Mouse (Mus musculus): ENCODE measurements around the gene Wt1.

Wt1 gene

DNA sequence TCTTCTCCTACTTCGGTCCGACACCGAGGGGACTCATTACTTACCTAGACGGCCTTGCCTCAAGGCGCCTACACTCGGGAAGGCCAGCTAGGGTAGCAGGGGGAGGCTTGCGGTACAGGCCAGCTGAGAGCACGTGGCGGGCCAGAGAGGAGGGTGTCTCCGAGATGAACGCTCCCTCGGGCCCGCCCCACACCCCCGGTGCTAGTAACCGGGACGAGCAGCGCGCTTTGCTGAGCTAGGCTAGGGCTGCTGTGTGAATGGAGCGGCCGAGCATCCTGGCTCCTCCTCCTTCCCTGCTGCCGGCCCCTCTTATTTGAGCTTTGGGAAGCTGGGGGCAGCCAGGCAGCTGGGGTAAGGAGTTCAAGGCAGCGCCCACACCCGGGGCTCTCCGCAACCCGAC, at the start of gene Wt1:
Gene Wt1, plus strand, starts transcription at position 251 of the 400 bp plus-strand sequence.
- no peak for ATAC-seq (ENCODE audit: insufficient number of reproducible peaks, low FRiP score, low TSS enrichment)

DNA sequence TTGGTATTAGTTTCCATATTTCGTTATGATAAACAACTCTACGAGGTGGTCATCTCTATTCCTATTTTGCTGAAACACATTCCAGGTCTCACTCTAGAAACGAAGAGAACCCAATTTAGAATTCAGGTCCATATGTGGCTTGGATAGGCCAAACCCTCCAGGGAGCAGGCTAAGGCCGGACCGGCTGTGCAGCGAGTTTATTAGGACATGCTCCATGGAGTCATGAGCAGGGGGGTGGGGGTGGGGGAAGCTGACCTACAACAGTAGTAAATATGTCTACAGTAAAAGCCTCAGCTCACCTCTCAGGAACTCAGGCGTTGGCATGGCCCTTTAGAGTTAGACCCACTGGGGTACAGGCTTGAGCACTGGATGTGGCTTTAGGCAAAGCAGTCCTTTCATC, 49.2 kb upstream of the Wt1 start:
- ATAC-seq (ENCODE audit: insufficient number of reproducible peaks, low FRiP score, low TSS enrichment): no peak

GRCm38 (mm10) chr2:105082256-105082790, 44.0 kb upstream of the Wt1 start:
- ATAC-seq (ENCODE audit: insufficient number of reproducible peaks, low FRiP score, low TSS enrichment): no peak

DNA sequence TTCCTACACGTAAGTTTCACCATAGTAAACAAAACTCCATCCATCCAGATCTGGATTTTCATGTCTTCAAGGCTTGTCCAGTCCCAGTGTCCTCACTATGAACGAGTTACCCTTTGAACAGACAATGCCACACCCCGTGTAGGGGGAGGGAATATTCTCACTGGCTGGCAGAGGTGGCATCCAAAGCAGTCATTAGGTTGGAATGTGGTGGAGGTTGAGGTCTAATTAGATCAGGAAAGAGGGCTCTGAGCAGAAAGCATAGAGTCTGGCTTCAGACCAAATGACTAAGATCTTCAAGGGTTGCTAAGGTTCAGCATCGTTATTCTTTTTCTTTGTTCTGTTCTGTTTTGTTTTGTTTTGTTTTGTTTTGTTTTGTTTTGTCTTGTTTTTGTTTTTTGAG, 42.3 kb upstream of the Wt1 start:
- no peak for ATAC-seq (ENCODE audit: insufficient number of reproducible peaks, low FRiP score, low TSS enrichment)

- ATAC-seq (ENCODE audit: insufficient number of reproducible peaks, low FRiP score, low TSS enrichment): no peak
Measured at GRCm38 (mm10) chr2:105086081-105086480, 40.2 kb upstream of the Wt1 start.

GRCm38 (mm10) chr2:105088005-105088404, 38.3 kb upstream of the Wt1 start:
- no peak for ATAC-seq (ENCODE audit: insufficient number of reproducible peaks, low FRiP score, low TSS enrichment)

GRCm38 (mm10) chr2:105089083-105089482, 37.2 kb upstream of the Wt1 start:
- ATAC-seq (ENCODE audit: insufficient number of reproducible peaks, low FRiP score, low TSS enrichment): no peak

DNA sequence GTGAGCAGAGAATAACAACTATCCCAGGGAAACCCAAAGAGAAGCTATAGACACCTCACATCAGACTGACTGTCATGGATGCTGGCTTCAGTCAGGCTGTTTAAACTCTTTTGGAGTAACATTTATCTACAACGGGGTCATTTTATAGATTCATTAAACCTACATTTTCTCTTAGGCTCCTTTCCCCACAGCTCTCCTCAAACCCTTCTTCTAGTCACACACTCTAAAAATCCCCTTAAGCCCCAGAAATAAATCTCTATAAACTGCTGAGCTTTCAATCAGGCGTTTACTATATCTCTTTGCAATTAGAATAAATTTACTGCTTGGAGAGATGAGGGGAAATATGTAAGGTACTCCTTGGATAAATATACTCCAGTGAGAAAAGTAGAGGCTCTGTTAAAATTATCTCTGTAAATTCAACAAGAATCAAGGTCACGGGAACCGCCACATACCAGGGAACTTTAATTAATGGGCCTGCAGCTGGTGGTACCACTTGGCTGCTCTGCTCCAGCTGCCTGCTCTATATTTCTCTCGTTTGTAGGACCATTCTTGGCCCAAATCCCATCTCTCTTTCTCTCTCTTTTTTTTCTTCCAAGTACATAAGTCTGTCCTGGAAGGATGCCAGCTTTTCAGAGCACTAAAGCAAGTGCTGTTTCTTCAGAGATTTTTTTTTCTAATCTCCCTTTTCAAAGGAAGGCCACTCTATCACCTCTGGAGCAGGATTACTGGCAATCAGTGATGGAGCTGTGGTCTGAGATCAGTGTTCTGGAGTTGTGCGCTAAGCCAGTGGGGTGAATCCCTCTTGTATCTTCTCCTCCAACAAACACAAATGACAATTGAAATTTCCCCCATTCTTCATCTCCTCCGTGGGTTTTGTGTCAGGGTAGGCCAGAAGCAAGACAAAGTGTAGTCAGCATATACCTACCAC, 36.5 kb upstream of the Wt1 start:
- no peak for ATAC-seq (ENCODE audit: insufficient number of reproducible peaks, low FRiP score, low TSS enrichment)

DNA sequence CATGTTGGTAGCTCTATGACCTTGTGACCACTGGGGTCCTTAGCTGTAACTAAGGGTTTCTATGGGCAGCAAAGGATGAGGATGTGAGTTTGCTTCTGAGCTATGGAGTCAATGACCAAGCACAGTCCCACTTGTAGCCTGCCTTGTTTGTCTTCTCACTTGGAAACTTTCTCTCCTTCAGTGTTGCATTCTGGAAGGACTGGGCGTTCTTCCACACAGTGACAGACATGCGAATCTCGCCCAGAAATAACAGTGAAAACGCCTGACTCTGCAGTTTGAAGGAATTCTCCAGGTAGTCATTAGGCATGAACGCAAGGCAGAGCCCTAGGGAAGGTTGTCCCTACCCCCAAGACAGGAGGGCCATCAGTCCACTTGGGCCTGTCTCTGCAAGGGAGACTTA, 35.3 kb upstream of the Wt1 start:
- ATAC-seq (ENCODE audit: insufficient number of reproducible peaks, low FRiP score, low TSS enrichment): no peak

GRCm38 (mm10) chr2:105091718-105092117, 34.6 kb upstream of the Wt1 start, which contains the start of gene Gm11060:
Gene Gm11060, plus strand, starts transcription at chr2:105092018.
- ATAC-seq (ENCODE audit: insufficient number of reproducible peaks, low FRiP score, low TSS enrichment): no peak

DNA sequence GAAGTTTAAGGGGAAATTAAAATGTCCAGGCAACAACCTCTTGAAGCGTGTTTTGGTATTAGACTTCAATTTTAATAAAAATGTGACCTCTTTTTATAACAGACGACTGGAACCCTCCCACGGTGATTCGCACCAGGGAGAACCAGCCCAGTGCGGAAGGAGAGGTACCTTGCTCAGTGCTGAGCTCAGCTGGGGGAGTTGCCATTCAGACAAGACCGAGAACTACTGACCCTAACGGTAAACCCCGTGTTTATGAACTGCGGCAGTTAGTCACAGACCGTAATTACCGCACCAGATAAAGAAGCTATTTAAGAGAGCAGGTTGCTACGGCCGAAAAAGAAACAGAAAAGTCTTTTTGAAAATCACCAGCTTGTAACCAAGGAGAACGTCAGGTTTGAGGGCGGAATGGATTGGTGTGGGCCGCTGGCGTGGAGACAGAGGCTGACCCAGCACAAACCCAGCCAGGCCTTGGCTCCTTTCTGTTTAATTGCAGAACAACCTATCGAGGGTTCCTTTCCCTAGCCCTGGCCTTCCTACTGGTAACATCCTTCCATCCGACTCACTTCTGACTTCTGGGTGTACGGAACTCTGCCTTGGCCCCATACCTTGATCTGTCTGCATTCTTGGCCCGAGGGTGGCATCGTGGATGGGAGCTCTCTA, 28.9 kb upstream of the Wt1 start:
- no peak for ATAC-seq (ENCODE audit: insufficient number of reproducible peaks, low FRiP score, low TSS enrichment)

DNA sequence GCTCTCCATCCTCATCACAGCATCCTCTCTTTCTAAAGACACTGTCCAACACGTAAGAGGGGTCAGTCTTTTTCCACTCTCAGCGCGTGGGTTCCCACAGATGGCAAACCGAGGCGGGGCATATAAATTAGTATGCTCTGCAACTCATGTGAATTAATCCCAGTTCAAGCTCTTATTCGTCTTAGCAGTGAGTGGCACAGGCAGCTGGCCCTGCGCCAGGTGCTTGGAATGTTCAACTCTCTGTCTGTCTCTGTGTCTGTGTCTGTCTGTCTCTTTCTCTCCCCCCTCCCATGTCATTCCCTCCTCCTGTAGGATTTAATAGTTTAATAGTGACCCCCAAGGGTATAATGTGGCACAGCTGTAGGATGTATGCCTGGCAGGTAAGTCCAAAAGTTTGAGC, 26.9 kb upstream of the Wt1 start:
- ATAC-seq (ENCODE audit: insufficient number of reproducible peaks, low FRiP score, low TSS enrichment): no peak

- no peak for ATAC-seq (ENCODE audit: insufficient number of reproducible peaks, low FRiP score, low TSS enrichment)
Measured at GRCm38 (mm10) chr2:105100541-105100940, 25.8 kb upstream of the Wt1 start.

- ATAC-seq (ENCODE audit: insufficient number of reproducible peaks, low FRiP score, low TSS enrichment): peak; percentile 96
Measured at GRCm38 (mm10) chr2:105108703-105109158, 17.6 kb upstream of the Wt1 start.

- 0 out of 2 replicates have a peak, but pooled peaks have one; percentile 51 for ATAC-seq (ENCODE audit: insufficient number of reproducible peaks, low FRiP score, low TSS enrichment)
Measured at GRCm38 (mm10) chr2:105114074-105114473, 12.3 kb upstream of the Wt1 start.

DNA sequence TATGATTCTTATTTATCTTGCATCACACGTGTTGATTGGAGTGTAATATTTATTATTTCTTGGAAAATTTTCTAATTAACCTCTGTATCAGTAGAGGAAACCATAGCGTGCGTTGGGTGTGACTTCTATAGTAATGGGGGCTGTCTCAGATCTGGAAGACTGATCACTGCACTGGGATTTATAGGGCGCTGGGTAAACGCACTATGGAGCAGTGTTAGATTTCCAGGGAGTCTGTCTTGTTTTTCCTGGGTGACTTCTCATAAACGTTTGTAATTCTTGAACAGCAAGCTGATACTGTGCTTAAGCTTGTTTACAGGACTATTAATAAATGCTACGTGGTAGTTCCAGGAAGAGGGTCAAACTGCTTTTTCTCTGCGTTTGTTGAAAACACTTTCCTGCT, 8.7 kb upstream of the Wt1 start:
- no peak for ATAC-seq (ENCODE audit: insufficient number of reproducible peaks, low FRiP score, low TSS enrichment)

DNA sequence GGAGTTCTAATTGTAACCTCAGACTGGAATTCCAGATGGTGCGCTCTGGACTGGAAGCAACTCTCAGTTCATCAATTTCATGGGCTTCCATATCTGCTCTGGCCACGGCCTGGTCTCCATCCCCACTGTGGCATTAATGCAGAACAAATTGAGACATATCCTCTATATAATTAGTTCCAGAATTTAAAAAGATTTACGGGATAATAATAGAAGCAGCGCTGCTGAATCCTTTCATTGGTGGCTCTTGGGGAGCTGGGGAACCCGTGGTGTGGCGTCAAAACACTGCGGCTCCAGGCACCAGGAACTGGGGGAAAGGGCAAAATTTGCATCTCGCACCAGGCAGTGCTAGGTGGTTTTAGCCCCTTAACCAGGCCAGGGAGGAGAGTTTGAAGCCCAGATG, 4.1 kb upstream of the Wt1 start:
- ATAC-seq (ENCODE audit: insufficient number of reproducible peaks, low FRiP score, low TSS enrichment): no peak

GRCm38 (mm10) chr2:105122886-105123285, 3.4 kb upstream of the Wt1 start:
- no peak for ATAC-seq (ENCODE audit: insufficient number of reproducible peaks, low FRiP score, low TSS enrichment)

DNA sequence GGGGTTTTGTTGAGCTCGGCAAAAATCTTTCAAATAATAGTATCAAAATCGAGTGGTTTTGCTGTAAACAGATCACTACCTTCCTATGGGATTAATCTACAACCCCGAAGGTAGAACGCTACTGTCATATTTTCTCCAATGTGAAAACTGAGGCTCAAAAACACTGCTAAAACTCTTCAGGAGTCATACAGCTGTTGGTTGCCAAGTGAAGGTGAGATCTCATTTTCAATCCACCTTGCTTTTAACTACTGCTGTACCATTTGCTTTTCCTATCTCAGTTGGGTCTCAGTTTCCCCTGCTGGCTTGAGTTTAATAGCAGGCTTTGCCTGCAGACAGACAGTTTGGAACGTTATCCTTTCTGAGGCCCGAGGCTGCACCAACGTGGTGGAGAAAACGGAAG, 2.9 kb upstream of the Wt1 start:
- ATAC-seq (ENCODE audit: insufficient number of reproducible peaks, low FRiP score, low TSS enrichment): no peak

DNA sequence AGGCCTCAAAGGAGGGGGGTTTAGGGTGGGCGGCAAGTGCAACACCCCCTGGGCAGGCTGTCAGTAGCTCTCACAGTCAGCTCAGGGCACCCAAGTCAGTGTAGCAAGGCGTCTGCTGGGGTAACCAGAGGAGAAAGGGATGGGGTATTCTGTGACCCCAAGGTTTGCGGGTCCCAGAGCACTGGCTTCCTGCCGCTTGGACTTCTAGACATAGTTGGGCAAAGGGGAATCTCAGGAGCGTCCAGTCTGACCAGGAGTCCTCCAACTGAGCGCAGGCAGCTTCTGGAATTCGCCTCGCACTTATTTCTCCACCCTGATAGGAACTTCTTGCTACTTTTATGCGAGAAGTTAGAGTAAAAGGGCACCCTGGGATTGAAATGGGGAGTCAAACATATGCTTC, 2.4 kb upstream of the Wt1 start:
- no peak for ATAC-seq (ENCODE audit: insufficient number of reproducible peaks, low FRiP score, low TSS enrichment)

- ATAC-seq (ENCODE audit: insufficient number of reproducible peaks, low FRiP score, low TSS enrichment): no peak
Measured at GRCm38 (mm10) chr2:105124391-105124790, 1.9 kb upstream of the Wt1 start.
